Mouse (Mus musculus): ENCODE results near the gene Oxct2a. TPM values are rescaled to one million over a fixed set of nuclear protein-coding genes. Genes with fewer than 3 reads are reported as not detected.
"Not testable (repeated sequence)": the region's sequence is repeated elsewhere in the genome, so short reads cannot be mapped to it uniquely, and the experiment has no call there.

Gene Oxct2a
- total RNA-seq (2021), result not detected in 2 replicates
- long read RNA-seq, result 0 reads

DNA sequence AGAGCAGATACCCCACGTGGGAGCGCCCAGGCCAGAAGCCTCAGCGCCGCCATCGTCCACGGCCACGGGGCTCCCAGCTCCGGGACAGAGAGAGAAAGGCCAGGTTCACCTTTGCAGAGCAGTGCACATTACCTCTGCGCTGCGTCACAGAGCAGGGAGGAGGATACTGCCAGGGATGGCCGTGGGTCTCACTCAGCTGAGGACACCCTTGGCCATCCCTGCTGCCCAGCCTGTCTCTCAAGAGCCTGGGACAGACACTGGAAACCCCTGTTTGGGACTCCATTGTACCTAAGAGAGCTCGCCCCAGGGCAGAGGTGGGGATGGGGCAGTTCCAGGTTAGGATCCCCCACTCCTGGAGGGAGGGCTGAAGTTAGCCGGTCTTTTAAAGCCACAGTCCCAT lies at the start of gene Oxct2a:
Gene Oxct2a, minus strand, starts transcription at position 101 of the 400 bp plus-strand sequence.
- DNase-seq, result no peak

DNA sequence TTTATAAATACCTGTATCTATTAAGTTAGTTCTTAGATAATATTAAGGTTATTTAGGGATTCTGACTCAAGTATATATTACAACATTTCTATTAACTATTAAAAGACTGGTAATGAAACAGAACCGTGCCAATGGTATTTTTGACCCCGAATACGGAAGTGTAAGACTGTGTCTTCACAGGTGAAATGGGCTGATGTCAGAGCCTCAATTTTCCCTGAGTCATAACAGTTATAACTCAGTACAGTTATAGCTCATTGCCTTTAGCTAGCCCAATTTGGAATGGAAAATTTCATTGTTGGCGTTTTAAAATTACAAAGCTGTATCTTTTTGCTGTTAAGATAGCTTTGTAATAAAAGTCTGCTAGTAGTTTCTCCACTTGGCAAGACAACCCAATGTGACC lies 40.1 kb upstream of the Oxct2a start:
- DNase-seq, result no peak

DNA sequence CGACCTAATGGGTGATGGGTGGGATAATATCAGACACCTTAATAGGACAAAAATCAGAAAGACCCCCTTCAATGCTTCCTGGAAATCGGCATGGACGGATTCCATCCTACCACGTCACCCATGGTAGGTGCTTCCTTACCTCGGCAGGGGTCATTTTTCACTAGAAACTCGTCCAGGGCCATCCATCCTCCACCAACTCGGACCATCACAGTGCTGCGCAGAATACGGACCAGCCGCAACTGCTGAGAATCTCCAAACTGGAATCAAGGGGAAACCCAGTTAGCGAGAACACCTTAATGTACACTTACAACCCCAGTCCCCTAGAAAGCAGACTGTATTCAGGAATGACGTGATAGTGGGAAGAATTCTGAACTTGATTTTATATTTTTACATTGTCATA lies 37.3 kb upstream of the Oxct2a start:
- no peak for DNase-seq

DNA sequence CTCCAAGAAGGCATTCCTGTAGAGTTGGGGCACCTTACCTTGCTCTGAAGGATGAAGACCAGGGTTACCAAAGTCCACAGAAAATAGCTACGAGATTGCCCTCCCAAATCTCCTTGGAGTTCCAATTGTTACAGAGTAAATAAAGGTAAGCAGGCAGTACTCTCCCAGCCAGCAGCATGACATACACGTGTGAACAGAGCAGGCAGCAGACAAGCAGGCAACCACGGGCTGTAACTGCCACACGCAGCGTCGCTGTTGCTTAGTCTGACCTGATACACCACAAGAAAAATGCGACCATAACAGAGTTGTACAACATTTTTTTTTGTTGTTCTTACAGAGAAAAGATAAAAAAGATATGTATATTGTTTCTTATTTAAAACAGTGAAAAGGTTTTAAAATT lies 35.2 kb upstream of the Oxct2a start:
- DNase-seq, result no peak

DNA sequence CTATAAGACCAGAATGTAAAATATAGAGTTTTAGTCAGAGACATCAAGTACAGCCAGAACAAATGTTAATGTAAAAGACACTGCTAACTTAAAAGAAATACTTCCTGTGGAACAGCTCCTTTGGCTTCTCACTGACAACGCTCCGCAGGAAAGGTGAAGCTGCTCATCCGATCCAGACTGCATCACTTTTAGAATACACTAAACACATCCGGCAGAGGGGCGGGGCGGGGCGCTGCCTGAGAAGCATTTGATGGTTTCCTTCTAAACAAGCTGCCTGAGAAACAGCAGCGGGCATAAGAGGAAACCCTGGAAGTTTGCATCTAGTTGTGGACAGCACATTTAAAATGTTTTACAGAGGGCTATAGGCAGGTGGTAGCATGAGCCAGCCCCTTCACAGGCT lies 32.5 kb upstream of the Oxct2a start:
- DNase-seq, result no peak

DNA sequence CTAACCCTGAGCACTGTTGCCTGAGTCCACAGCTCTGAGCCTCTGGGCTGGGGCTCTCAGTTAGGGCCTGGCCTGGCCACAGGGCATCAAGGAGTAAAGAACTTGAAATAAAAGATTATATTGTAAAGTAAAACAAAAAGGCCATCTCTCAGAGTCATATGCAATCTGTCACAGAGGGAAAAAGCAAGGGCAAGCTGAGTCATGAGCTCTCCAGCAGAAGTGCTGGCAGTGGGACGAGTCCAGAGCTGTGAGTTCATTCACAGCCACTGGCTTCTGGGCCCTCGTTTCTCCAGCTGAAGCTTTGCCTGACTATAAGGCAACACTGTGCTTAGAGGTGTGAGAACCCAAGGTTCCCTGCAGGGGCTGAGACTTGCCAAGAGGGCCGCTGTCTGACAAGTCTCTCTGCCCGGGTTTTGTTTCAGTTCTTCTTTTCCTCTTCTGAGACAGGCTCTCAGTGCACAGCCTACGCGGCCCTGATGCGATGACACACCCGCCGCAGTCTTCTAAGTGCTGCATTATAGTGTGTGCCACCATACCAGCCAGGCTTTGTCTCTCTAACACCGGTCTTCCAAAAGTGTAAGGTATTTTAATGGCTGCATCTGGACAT lies 29.9 kb upstream of the Oxct2a start:
- DNase-seq, result peak; percentile 41

DNA sequence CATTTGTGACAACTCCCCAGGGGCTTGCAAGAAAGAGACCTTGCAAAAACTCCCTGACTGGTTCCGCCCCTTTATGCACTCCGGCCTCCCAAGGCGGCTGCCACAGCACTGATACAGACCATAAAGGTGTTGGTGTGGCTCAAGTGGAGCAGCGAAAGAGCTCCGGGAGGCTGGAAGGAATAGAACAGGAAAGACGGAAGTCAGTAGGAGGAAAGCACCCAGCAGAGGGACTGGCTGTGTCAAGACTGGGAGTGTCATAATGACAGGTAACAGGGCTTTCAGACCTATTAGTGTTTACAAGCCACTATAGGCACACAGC lies 20.0 kb upstream of the Oxct2a start:
- DNase-seq, result no peak

DNA sequence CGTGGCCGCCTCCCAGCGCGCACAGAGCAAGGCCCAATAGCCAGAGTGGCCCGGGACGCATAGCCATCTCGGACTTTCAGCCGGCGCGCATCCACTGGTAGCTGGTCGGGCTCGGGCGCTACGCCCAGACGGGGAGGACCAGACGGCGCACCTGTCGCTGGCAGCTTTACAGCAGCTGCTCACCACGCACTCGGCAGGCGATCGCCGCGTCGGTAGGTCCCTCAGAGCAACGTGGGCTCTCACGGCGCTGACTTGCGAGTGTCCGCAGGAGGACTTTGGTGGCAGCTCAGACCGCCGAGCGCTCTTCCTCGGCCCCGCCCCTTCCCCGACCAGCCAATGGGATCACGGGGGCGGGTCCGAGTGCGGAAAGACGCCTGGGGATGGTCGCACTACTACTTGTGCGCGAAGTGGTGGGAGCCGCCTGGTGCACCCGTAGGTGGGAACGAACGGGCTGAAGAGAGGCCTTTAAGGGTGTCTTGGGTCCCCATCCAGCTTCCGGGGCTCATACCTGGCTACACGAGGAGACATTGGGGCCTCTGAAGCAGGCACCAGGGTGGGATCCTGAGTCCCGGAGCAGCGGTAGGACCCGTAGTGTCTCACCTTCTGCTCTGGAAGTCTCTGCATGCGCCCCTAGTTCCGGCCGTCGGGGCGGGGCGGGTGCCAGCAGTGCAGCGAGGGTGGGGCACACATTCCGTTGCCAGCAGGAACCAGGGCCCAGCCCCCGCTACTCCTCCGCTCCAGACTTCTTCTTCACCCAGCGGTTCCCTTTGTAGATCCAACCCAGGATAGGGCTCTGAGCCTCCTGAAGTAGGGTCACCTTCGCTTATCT lies 19.4 kb upstream of the Oxct2a start, which contains the start of gene Bmp8a:
Gene Bmp8a, minus strand, starts transcription at position 611 of the 829 bp plus-strand sequence.
- DNase-seq, result peak; percentile 80

DNA sequence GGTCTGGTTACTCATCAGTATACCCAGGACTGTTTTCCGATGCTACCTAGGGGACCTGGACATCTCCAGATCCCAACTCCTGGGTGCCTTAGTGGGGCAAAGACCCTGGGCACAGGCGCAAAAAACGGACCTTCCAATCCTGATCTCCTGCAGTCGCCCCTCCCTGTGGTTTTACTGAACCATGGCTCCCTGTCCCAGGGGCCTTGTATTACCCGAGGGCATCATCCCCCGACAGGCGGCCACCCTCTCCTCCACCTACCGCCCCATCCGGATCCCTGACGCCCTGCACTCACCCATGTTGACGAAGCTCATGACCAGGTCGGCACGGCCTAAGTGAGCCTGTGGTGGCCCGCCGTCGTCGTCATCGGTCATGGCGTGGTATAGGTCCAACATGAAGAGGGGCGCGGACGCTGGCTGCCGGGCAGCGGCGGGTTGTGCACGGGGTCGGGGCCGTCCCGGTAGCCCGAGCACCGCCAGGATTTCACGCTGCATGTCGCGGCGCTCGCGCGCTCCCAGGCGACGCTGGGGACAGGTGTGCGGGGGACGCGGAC lies 18.7 kb upstream of the Oxct2a start:
- no peak for DNase-seq

DNA sequence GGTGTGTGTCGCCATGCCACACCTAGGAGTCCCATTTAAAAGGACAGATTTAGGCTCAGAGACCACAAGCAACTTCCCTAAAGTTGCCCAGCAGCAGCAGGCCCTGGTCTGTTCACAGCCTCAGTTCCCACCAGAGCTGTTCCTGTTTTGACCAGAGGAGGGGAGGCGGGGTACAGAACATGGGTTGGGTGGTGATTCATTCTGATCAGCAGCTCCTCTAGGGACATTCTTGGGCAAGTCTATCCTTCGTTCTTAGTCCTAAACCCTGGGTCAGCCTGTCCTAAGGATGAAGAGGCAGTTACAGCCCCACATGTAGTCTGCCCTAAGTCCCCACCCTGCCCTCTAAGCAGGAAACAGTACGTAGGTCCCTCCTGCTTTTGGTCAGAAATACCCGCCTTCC lies 16.8 kb upstream of the Oxct2a start:
- DNase-seq, result no peak

DNA sequence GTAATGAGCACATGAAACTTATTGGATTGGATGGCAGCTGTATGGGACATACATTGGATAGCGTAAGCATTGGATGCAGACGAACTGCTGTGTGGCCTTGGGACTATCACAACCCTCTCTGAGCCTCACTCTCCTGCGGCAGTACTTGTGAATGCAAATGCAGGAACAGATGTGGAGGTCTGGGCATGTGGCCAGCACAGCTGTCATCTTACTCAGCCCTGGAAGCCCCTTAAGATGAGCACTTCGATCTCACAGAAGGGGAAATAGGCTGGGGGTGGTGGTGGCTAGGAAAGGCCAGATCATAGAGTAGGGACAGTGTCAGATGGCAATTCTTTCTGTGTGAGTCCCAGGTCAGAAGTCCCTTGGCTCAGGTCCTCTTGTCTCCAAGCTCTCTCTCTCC lies 14.3 kb upstream of the Oxct2a start:
- DNase-seq, result no peak

DNA sequence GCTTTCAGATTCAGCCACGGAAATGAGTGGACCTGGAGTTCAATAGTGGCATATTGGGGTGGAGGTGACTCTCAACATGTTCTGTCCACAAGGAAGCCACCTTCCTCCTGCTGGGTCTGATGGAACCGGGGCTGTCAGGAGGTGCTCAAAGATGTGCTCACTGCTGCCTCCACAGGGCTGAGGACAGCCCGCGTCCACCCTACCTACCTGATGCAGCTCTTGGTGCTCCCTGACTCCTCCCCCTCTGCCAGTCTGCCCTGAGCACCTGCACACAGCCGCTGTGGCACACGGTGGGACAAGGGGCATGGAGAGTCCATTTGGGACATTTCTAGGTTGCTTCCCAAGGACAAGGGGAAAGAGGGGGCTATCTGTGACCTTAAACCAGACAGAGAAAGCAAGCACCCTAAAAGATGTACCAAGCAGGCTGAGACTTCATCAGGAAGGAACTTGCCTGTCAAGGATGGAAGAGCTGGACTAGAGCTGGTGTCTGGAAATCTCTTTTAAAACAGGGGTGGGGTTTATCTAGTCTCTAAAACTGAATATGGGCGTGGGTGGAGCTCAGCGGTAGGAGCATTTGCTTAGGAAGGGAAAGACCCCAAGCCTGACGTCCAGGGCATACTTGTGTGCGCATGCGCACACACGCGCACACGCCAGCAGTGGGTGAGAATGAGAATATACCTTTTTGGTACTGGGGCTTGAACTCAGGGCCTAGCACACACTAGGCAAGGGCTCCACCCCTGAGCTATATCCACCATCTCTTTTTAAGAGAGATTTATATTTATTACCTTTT lies 12.6 kb upstream of the Oxct2a start:
- no peak for DNase-seq

DNA sequence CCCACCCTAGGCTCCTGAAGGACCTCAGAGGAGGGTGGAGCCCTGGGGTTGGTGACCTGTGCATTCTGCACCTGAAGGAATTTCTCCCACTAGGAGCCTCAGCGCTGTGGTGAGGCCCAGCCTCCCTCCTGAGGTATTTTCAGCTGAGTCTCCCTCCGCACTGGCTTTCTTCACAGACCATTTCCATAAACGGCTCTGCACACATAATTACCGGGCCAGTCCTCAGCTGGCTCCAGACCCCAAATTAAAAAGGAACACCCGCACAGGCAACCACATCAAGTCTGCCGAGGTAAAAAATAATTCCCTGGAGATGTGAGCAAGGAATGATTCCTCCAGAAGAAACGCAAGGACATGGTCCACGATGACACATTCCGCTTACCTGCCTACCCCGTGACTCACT lies 11.8 kb upstream of the Oxct2a start:
- not testable (repeated sequence) for DNase-seq

DNA sequence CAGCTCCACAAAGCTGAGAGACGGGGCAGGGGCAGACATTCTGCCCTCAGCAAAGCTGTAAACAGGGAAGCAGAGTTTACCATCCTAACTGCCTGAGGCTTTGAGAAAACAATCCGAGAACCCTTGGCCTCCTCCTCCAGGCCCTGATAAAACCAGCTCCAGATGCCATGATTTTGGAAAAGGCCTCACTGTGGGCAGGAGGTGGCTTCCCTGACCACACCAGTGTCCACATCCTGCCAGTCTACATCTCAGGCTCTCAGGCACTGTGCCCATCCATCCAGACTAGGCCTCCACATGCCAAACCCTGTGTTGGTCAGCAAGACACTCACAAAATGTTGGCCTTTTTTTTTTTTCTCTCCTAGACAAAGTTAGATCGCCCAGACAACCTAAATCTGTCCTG lies 10.7 kb upstream of the Oxct2a start:
- no peak for DNase-seq

DNA sequence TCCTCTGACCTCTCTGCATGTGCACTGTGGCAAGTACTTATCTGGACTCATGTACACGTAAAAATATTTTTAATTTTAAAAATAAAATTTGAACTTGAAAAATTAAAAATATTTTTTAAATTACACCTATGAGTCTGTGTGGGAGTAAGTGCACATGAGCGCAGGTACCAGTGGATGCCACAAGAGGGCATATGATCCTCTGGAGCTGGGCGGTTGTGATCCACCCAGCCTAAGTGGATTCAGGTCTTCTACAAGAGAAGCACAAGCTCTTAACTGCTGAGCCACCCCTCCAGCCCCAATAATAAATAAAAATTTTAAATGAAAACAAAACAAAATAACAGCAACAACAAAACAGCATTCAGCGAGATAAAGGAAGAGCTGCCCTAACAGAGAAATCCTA lies 9.7 kb upstream of the Oxct2a start:
- no peak for DNase-seq

DNA sequence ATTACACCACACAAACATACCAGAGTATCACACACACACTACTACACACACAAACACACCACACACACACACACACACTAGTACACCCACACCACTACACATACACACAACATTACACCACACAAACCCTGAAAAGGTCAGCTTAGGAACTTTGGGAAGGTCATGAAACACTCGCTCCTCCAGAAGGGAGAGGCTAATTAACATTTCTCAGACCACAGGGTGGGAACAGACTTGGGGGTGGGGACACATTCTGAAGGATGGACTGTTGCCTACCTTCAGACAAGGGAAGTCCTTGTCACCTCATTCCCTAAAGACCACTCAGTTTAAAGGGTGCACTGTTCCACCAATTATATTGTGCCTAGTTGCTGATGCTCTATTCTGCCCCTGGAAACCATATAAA lies 8.5 kb upstream of the Oxct2a start:
- DNase-seq, result not testable (repeated sequence)

DNA sequence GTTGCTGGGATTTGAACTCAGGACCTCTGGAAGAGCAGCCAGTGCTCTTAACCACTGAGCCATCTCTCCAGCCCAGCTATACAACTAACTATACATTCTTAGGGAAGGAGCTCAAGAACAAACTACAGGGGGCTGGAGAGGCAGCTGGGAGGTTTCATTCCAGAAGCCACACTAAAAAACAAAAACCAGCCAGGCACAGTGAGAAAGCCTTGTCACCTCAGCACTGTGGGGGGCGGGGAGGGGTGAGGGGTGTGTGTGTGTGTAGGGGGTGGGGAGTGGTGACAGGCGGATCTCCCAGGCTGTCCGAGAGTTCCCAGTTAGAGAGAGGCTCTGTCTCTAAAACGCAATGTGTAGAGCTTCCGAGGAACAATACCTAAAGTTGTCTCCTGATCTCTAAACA lies 7.9 kb upstream of the Oxct2a start:
- DNase-seq, result no peak

DNA sequence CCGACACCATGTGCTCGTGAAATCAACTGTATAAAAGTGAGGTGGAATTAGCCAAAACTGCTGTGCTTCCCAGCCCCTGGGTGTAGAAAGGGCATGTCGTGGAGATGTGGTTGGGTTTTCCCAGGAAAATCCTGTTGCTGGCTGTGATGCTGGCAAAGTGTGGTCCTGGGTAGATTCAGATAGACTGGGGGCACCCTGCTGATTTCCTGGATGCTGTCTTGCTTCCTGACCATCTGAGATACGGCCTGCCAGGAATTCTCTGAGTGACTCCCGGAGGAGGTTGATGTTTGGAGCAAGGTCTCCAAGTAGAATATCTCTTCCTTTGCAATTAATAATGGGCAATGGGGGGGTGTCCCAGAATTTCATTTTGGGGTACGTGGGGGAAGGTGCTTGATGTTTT lies 5.5 kb upstream of the Oxct2a start:
- DNase-seq, result no peak

DNA sequence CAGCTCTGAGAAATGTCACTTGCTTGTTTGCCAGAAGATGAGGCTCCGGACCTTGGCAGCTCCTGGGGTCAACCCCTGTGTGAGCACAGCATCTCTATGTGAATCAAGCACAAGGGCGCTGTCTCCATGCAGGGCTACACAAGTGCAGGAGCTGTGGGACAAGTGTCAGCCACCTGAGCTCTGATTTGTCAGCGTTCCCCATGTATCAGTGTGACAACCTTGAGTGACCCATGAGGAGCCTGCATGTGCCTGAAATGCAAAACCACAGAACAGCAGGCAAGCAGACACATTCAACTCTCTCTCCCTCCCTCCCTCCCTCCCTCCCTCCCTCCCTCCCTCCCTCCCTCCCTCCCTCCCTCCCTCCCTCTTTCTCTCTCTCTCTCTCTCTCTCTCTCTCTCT lies 4.2 kb upstream of the Oxct2a start:
- DNase-seq, result no peak

DNA sequence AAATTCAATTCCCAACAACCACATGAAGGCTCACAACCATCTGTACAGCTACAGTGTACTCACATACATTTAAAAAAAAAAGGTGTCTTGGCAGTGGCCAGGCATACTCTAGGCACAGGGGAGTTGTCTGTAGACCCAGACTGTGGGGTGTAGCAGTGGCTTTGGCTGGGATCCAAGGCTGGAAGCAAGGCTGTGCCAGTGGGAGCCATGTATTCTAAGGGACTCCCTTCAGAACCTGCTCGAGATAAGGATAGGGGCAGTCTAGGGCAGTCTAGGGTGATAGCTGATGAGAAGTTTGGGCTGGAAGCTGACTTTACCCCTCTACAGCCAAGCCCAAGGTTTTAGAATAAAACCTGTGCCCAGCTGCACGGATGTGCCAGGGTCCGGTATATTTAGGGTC lies 2.7 kb upstream of the Oxct2a start:
- DNase-seq, result no peak

DNA sequence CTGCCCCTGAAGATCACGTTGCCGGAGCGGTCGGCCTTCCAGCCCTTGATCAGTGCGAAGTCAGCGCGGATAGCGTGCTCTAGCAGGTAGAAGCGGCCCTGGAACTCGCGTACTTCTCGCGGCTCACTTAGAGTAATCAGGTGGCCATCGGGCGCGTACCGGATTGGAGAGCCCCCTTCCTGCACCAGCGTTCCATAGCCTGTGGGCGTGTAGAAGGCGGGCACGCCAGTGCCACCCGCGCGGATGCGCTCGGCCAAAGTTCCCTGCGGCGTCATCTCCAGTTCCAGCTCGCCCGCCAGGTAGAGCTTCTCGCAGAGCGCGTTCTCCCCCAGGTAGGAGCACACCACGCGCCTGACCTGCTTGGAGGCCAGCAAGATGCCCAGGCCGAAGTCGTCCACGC lies 524 bp downstream of the Oxct2a start:
- DNase-seq, result not testable (repeated sequence)

DNA sequence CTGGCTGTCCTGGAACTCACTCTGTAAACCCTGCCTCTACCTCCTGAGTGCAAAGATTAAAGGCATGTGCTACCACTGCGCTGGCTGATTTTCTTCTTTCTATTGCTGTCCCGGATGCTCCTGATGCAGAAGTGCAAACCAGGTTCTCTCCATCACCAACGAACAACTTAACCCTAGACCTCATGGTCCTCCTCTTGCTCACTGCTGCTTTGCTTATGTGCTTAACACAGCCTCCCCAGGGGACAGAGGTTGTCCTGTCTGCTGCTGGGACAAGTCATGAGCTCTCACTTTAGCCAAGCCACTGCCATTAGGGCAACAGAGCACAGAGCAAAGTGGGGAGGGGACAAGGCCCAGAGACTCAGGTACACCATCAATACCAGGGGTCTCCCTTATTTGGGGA lies 8.9 kb downstream of the Oxct2a start:
- DNase-seq, result no peak

DNA sequence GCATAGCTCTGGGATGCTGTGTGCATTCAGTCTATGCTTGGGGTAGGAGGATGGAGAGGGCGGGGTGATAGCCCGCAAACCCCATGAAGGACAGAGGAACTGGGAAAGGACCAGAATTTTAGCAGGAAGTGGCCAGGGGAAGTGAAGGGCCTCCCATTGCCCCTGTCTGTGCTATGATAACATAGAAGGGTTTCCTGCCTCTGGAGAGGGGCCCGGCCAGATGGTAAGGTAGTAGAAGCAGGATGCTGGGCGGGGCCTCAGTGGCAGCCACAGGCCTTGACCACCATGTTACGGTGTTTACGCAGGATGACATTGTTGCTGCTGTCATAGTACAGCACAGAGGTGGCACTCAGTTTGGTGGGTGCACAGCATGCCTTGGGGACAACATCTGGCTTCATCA lies 10.4 kb downstream of the Oxct2a start:
- no peak for DNase-seq
